Mouse (Mus musculus): ENCODE measurements around the gene Klf12. TPM values are rescaled to one million over a fixed set of nuclear protein-coding genes. Genes with fewer than 3 reads are reported as not detected.
A peak's percentile ranks its signal among the peaks of the same experiment; 100 is the strongest.

Klf12 gene
- polyA plus RNA-seq, 1 experiment from 2014 or later = 13.2 TPM

GRCm38 (mm10) chr14:100227717-100228116 lies 56.8 kb downstream of the Klf12 start:
- no peak overlapping the region for H3K4me2 ChIP-seq
- no peaks in the 10 kb centered on the region for H3K9me3 ChIP-seq (replicated peaks)
- no peaks in the 10 kb centered on the region for H3K36me3 ChIP-seq
- 90% methylated on average over 6 of the region's 6 CpGs for WGBS
- no peak overlapping the region for H3K4me3 ChIP-seq (replicated peaks)
- H3K4me1 ChIP-seq = 0 out of 2 replicates have a peak, but pooled peaks cover 5% of the 10 kb centered on the region
- no peak overlapping the region for H3K9ac ChIP-seq
- H3K27ac ChIP-seq = no peak overlapping the region
- no peaks in the 10 kb centered on the region for H3K27me3 ChIP-seq
- ATAC-seq (replicated peaks; ENCODE audit: low FRiP score) = no peak

GRCm38 (mm10) chr14:100224151-100224550 lies 60.3 kb downstream of the Klf12 start:
- H3K4me3 ChIP-seq (replicated peaks) = no peak overlapping the region
- peak; percentile 56 for ATAC-seq (replicated peaks; ENCODE audit: low FRiP score)
- H3K27ac ChIP-seq = no peak overlapping the region
- no peaks in the 10 kb centered on the region for H3K9me3 ChIP-seq (replicated peaks)
- H3K4me2 ChIP-seq = no peak overlapping the region
- H3K4me1 ChIP-seq = no peaks in the 10 kb centered on the region
- no peaks in the 10 kb centered on the region for H3K36me3 ChIP-seq
- no peak overlapping the region for H3K9ac ChIP-seq
- H3K27me3 ChIP-seq = no peaks in the 10 kb centered on the region
- WGBS = 57% methylated on average over 4 of the region's 4 CpGs

GRCm38 (mm10) chr14:100222260-100222659 lies 62.2 kb downstream of the Klf12 start:
- no peak overlapping the region for H3K4me3 ChIP-seq (replicated peaks)
- no peak for ATAC-seq (replicated peaks; ENCODE audit: low FRiP score)
- H3K9ac ChIP-seq = no peak overlapping the region
- no peak overlapping the region for H3K27ac ChIP-seq
- H3K4me2 ChIP-seq = no peak overlapping the region
- H3K4me1 ChIP-seq = no peaks in the 10 kb centered on the region
- no peaks in the 10 kb centered on the region for H3K36me3 ChIP-seq
- WGBS = 81% methylated on average over 4 of the region's 4 CpGs
- H3K9me3 ChIP-seq (replicated peaks) = no peaks in the 10 kb centered on the region
- no peaks in the 10 kb centered on the region for H3K27me3 ChIP-seq

GRCm38 (mm10) chr14:100215213-100215785 lies 69.2 kb downstream of the Klf12 start:
- 37% methylated on average over 4 of the region's 4 CpGs for WGBS
- no peak for ATAC-seq (replicated peaks; ENCODE audit: low FRiP score)
- Histone ChIP-seq H3K27ac (no peak overlapping the region), H3K4me1 (no peaks in the 10 kb centered on the region), H3K4me3 (replicated peaks) (no peak overlapping the region), H3K4me2 (no peak overlapping the region), H3K9ac (no peak overlapping the region), H3K27me3 (no peaks in the 10 kb centered on the region), H3K36me3 (no peaks in the 10 kb centered on the region), H3K9me3 (replicated peaks) (no peaks in the 10 kb centered on the region)

GRCm38 (mm10) chr14:100213066-100213465 lies 71.4 kb downstream of the Klf12 start:
- Histone ChIP-seq H3K27ac (no peak overlapping the region), H3K4me3 (replicated peaks) (no peak overlapping the region), H3K36me3 (no peaks in the 10 kb centered on the region), H3K9me3 (replicated peaks) (no peaks in the 10 kb centered on the region), H3K4me2 (no peak overlapping the region), H3K27me3 (no peaks in the 10 kb centered on the region), H3K4me1 (peaks cover 4% of the 10 kb centered on the region; the same call in 1 of the 2 replicates), H3K9ac (no peak overlapping the region)
- no peak for ATAC-seq (replicated peaks; ENCODE audit: low FRiP score)
- 75% methylated on average over 7 of the region's 7 CpGs for WGBS

- H3K36me3 ChIP-seq = no peaks in the 10 kb centered on the region
- no peak overlapping the region for H3K4me3 ChIP-seq (replicated peaks)
- peaks cover 4% of the 10 kb centered on the region; the same call in 1 of the 2 replicates for H3K4me1 ChIP-seq
- 64% methylated on average over 4 of the region's 4 CpGs for WGBS
- no peak overlapping the region for H3K27ac ChIP-seq
- no peaks in the 10 kb centered on the region for H3K27me3 ChIP-seq
- H3K4me2 ChIP-seq = no peak overlapping the region
- ATAC-seq (replicated peaks; ENCODE audit: low FRiP score) = no peak
- H3K9ac ChIP-seq = no peak overlapping the region
- H3K9me3 ChIP-seq (replicated peaks) = no peaks in the 10 kb centered on the region
These were observed 72.7 kb downstream of the Klf12 start for GRCm38 (mm10) chr14:100211826-100212117.

GRCm38 (mm10) chr14:100211036-100211825 lies 73.2 kb downstream of the Klf12 start:
- peaks cover 4% of the 10 kb centered on the region; the same call in 1 of the 2 replicates for H3K4me1 ChIP-seq
- no peak overlapping the region for H3K4me2 ChIP-seq
- no peak overlapping the region for H3K27ac ChIP-seq
- H3K27me3 ChIP-seq = no peaks in the 10 kb centered on the region
- WGBS = 75% methylated on average over 11 of the region's 11 CpGs
- H3K36me3 ChIP-seq = no peaks in the 10 kb centered on the region
- H3K9me3 ChIP-seq (replicated peaks) = no peaks in the 10 kb centered on the region
- no peak for ATAC-seq (replicated peaks; ENCODE audit: low FRiP score)
- no peak overlapping the region for H3K4me3 ChIP-seq (replicated peaks)
- H3K9ac ChIP-seq = no peak overlapping the region

GRCm38 (mm10) chr14:100209814-100210419 lies 74.6 kb downstream of the Klf12 start:
- Histone ChIP-seq H3K4me1 (peaks cover 4% of the 10 kb centered on the region; the same call in 1 of the 2 replicates), H3K36me3 (no peaks in the 10 kb centered on the region), H3K9ac (no peak overlapping the region), H3K9me3 (replicated peaks) (no peaks in the 10 kb centered on the region), H3K4me2 (no peak overlapping the region), H3K27ac (no peak overlapping the region), H3K27me3 (no peaks in the 10 kb centered on the region), H3K4me3 (replicated peaks) (no peak overlapping the region)
- WGBS = 53% methylated on average over 12 of the region's 12 CpGs
- ATAC-seq (replicated peaks; ENCODE audit: low FRiP score) = no peak

- 93% methylated on average over 3 of the region's 3 CpGs for WGBS
- no peak overlapping the region for H3K4me3 ChIP-seq (replicated peaks)
- no peaks in the 10 kb centered on the region for H3K9me3 ChIP-seq (replicated peaks)
- no peaks in the 10 kb centered on the region for H3K27me3 ChIP-seq
- H3K4me1 ChIP-seq = peaks cover 4% of the 10 kb centered on the region; the same call in 1 of the 2 replicates
- ATAC-seq (replicated peaks; ENCODE audit: low FRiP score) = no peak
- no peaks in the 10 kb centered on the region for H3K36me3 ChIP-seq
- H3K9ac ChIP-seq = no peak overlapping the region
- no peak overlapping the region for H3K27ac ChIP-seq
- H3K4me2 ChIP-seq = no peak overlapping the region
These were observed 77.4 kb downstream of the Klf12 start for GRCm38 (mm10) chr14:100207081-100207480.

GRCm38 (mm10) chr14:100206207-100206606 lies 78.3 kb downstream of the Klf12 start:
- WGBS = 93% methylated on average over 3 of the region's 3 CpGs
- no peaks in the 10 kb centered on the region for H3K27me3 ChIP-seq
- no peak overlapping the region for H3K9ac ChIP-seq
- no peak overlapping the region for H3K4me2 ChIP-seq
- no peaks in the 10 kb centered on the region for H3K36me3 ChIP-seq
- H3K9me3 ChIP-seq (replicated peaks) = no peaks in the 10 kb centered on the region
- ATAC-seq (replicated peaks; ENCODE audit: low FRiP score) = no peak
- peaks cover 4% of the 10 kb centered on the region; the same call in 1 of the 2 replicates for H3K4me1 ChIP-seq
- no peak overlapping the region for H3K4me3 ChIP-seq (replicated peaks)
- no peak overlapping the region for H3K27ac ChIP-seq

- Histone ChIP-seq H3K9ac (no peak overlapping the region), H3K4me2 (no peak overlapping the region), H3K4me1 (no peaks in the 10 kb centered on the region), H3K27me3 (no peaks in the 10 kb centered on the region), H3K9me3 (replicated peaks) (no peaks in the 10 kb centered on the region), H3K36me3 (no peaks in the 10 kb centered on the region), H3K4me3 (replicated peaks) (no peak overlapping the region), H3K27ac (no peak overlapping the region)
- WGBS = 82% methylated on average over 6 of the region's 6 CpGs
- ATAC-seq (replicated peaks; ENCODE audit: low FRiP score) = no peak
These were observed 84.3 kb downstream of the Klf12 start for GRCm38 (mm10) chr14:100200058-100200688.

- 97% methylated on average over 4 of the region's 4 CpGs for WGBS
- H3K4me1 ChIP-seq = no peaks in the 10 kb centered on the region
- H3K27me3 ChIP-seq = no peaks in the 10 kb centered on the region
- H3K27ac ChIP-seq = no peak overlapping the region
- H3K4me3 ChIP-seq (replicated peaks) = no peak overlapping the region
- no peak overlapping the region for H3K4me2 ChIP-seq
- no peak for ATAC-seq (replicated peaks; ENCODE audit: low FRiP score)
- no peaks in the 10 kb centered on the region for H3K9me3 ChIP-seq (replicated peaks)
- no peaks in the 10 kb centered on the region for H3K36me3 ChIP-seq
- no peak overlapping the region for H3K9ac ChIP-seq
These were observed 85.8 kb downstream of the Klf12 start for GRCm38 (mm10) chr14:100198636-100199035.
